Mouse (Mus musculus) megakaryocyte, embryonic 14.5 days (primary cell): ENCODE results near the gene Entpd1. TPM values are rescaled to one million over a fixed set of nuclear protein-coding genes. Genes with fewer than 3 reads are reported as not detected.

ENCODE experiments used
- H3K27me3 ChIP-seq: replicated peaks from 2 replicates; pipeline ENCODE3; 2012; ENCODE audit warnings: inconsistent platforms
- H3K36me3 ChIP-seq: replicated peaks from 2 replicates; pipeline ENCODE3; 2012; ENCODE audit warnings: low read length, inconsistent platforms, mixed read lengths
- H3K4me1 ChIP-seq: 2 replicates; pipeline ENCODE4 v1.6.1; 2012; ENCODE audit warnings: inconsistent platforms
- H3K4me3 ChIP-seq: replicated peaks from 2 replicates; pipeline ENCODE3; 2012; ENCODE audit warnings: moderate library complexity, mild to moderate bottlenecking, inconsistent platforms
- H3K9me3 ChIP-seq: 2 replicates; pipeline ENCODE4 v1.6.1; 2012; ENCODE audit warnings: inconsistent platforms
- FLI1 ChIP-seq: IDR thresholded peaks from 2 replicates; pipeline ENCODE4 v1.6.1; 2012; ENCODE audit warnings: low read length, inconsistent platforms, mixed read lengths
- GATA1 ChIP-seq: IDR thresholded peaks from 3 replicates; pipeline ENCODE4 v1.6.1; 2012; ENCODE audit warnings: mixed read lengths, low read length, inconsistent platforms, borderline replicate concordance
- polyA plus RNA-seq: library from polyadenylated mRNA; stranded (reverse); fragments of >175 nt; gene quantifications from 2 replicates; pipeline ENCODE4 v1.2.3, GENCODE M21; 2012; ENCODE audit warnings: low replicate concordance; ENCODE audit not compliant: insufficient read depth

Gene Entpd1
- polyA plus RNA-seq, 1 experiment, result 1.9 TPM

DNA sequence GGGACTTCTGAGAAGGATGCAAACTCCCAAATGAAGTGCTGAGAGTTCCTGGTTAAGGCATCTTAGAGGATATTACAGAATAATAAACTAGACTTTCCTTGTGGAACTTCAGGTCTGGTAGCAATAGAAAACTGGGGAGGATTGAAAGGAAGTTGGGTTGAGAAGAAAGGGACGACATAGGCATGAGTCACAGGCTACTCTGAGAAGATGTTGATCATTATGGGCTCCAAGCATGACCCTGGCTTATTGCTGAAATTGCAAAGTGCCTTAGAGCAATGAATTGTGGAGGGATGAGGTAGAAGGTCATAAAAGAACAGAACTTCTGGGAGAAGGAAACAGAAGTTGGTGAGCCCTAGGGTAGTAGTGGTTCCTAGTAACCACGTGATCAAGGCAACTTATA lies 28.6 kb downstream of the Entpd1 start:
- H3K9me3 ChIP-seq, result no peaks in the 10 kb centered on the region
- H3K4me3 ChIP-seq, result no peak overlapping the region
- no peaks in the 10 kb centered on the region for H3K36me3 ChIP-seq
- peaks cover 36% of the 10 kb centered on the region for H3K4me1 ChIP-seq
- H3K27me3 ChIP-seq, result no peaks in the 10 kb centered on the region
- no peak for TF ChIP-seq GATA1
- TF ChIP-seq FLI1, result no peak

DNA sequence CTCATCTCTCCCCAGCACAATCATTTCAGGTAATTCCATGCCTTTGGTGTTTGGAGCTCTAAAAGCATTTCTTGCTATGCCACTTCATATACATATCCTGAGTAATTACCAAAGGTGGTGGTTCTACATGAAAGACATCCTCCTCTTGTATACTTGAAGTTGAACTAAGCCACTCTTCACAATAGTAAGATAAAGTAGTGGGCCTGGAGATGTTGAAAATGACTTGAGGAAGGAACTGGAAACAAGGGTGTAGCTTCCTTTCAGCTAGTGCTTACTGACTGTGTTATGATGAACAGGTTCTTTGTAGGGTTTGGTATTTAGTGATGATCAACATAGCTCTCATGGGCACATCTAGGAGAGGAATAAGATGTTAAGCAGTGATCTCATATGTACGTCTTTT lies 31.7 kb downstream of the Entpd1 start:
- Histone ChIP-seq H3K4me1 (peaks cover 44% of the 10 kb centered on the region), H3K4me3 (no peak overlapping the region), H3K27me3 (no peaks in the 10 kb centered on the region), H3K36me3 (no peaks in the 10 kb centered on the region), H3K9me3 (no peaks in the 10 kb centered on the region)
- TF ChIP-seq GATA1 (no peak), FLI1 (no peak)

DNA sequence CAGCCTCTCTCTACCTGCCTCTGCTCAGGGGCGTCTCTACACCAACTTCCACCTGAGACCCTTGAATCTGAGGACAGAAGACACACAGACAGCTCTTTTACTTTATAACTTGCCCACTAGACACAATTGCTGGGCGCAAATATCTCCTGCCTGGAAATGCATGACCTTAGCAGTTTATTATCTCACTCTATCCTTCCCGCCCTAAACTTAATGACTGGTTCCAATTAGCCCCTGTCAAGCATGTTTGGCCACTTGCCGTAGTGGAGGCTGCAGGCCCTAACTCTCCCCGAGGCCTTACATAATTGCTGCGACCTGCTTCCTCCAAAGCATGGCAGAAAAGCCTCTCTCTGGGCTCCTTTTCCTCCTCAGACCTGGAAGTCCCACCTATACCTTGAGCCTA lies 34.2 kb downstream of the Entpd1 start:
- Histone ChIP-seq H3K4me3 (no peak overlapping the region), H3K4me1 (peaks cover 57% of the 10 kb centered on the region), H3K9me3 (no peaks in the 10 kb centered on the region), H3K36me3 (no peaks in the 10 kb centered on the region), H3K27me3 (no peaks in the 10 kb centered on the region)
- TF ChIP-seq FLI1 (no peak), GATA1 (no peak)

DNA sequence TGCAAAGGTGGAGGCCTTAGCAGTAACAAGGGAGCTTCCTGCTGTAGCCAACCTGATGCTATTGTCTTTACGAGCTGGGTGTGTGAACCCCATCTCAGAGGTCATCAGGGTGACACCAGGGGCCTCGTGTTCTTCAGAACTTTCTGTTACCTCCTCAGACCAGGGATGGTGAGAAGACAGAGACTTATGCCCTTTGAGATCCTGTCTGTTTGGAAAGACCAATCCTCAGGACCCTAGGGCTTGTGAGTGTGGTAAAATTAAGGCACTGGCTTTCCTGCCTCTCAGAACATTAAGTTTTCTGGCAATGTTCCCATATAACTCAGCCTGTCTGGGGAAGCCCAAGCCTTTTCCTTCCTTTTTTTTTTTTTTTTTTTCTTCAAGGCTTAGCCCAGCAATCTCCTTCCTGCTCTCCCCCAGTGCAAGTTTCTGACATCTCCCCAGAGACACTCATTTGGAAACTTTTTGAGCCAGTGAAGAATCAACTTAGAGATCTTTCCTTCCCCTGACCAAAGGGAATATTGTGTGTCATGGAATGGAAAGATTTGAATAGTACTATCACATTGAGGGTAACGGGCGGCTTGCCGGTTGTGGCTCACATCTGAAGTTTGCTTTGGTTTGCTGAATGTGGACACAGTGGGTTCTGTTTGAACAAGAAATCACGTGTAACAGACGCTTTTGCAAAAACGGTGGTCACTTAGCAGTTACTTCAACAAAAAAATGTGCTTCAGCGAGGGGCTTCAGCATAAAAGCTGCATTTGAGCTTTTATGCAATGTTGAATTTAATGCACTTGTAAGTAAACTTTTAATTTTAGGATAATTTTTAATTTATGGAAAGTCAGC lies 35.4 kb downstream of the Entpd1 start:
- Histone ChIP-seq H3K4me1 (peaks cover 64% of the 10 kb centered on the region), H3K9me3 (no peaks in the 10 kb centered on the region), H3K27me3 (no peaks in the 10 kb centered on the region), H3K4me3 (no peak overlapping the region), H3K36me3 (no peaks in the 10 kb centered on the region)
- TF ChIP-seq FLI1 (no peak), GATA1 (no peak)

DNA sequence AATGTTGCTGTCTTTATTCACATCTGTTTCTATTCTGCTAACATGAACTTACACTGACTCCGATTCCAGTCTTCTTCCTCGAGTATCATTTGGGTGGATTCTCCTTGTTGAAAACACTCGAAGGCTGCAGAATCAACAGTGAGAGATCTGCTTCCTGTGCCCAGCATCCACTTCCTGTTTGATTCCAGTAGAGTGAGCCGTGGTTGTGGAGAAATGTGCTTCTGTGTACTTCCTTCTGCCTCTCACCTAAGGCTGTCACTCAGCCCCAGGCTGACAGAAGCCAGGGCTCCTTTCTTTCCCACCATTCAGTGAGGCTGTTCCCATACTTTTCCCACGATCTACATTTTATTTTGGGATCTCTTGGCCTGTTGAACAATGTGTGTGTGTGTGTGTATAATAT lies 37.9 kb downstream of the Entpd1 start:
- Histone ChIP-seq H3K27me3 (no peaks in the 10 kb centered on the region), H3K9me3 (no peaks in the 10 kb centered on the region), H3K36me3 (no peaks in the 10 kb centered on the region), H3K4me1 (peaks cover 72% of the 10 kb centered on the region), H3K4me3 (peak overlapping the region; percentile 75)
- TF ChIP-seq FLI1 (no peak), GATA1 (no peak)

DNA sequence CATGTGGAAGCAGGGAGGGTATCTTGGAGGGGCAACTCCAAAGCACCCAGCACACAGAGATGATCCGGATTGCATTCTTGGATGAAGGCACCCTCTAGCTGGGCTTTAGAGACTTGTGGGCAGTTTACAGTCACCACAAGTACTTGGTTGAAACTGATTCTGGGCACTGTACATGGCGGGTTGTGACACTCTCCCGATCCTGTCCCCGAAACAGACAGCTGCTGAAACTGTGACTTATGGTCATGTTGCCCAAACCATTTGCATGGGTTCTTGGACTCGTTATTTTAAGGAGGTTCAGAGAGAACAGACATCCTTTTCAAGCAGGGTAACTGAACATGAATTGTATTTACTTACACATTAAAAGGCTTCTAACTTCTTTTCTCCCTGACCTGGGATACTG lies 44.0 kb downstream of the Entpd1 start:
- Histone ChIP-seq H3K4me1 (peaks cover 47% of the 10 kb centered on the region), H3K4me3 (no peak overlapping the region), H3K27me3 (peaks cover 2% of the 10 kb centered on the region), H3K9me3 (no peaks in the 10 kb centered on the region), H3K36me3 (no peaks in the 10 kb centered on the region)
- TF ChIP-seq FLI1, result no peak
- TF ChIP-seq GATA1, result no peak

DNA sequence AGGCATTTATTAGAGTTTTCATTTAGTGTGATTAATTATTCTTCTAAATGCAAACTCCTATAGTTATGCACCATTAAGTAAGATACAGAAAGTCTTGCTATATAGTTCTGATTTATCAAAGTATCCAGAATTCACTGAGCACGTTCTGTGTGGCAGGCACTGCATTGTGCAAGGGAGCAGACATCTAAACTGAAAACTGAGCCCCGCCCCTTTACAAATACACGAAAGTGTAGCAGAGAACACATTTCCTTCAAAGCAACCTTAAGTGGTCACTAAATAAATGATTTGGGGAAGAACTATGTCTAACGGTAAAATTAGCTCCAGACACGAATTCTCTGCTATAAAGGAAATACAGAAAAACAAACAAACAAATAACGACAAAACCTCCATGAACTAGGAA lies 46.1 kb downstream of the Entpd1 start:
- H3K27me3 ChIP-seq, result peaks cover 2% of the 10 kb centered on the region
- H3K36me3 ChIP-seq, result no peaks in the 10 kb centered on the region
- no peaks in the 10 kb centered on the region for H3K9me3 ChIP-seq
- peaks cover 49% of the 10 kb centered on the region for H3K4me1 ChIP-seq
- no peak overlapping the region for H3K4me3 ChIP-seq
- TF ChIP-seq FLI1, result no peak

DNA sequence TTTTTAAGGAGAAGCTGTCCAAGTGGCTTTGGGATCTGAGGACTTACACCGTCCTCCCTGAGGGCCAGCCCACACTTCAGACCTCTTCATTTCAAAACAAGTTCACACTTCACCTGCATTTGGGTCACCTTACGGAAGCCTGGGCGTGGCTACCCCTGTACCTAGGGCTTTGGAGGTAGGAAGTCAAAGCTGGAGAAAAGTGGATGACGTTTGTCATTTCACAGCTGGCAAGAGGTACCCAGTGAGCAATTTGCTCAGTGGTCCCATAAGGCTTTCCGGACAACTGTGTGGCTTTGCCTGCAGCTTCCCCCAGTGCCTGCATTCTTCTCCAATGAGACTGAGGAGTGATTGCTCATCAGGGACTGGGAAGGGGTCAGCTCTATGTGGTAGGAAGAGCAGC lies 46.8 kb downstream of the Entpd1 start:
- TF ChIP-seq FLI1 (no peak), GATA1 (no peak)
- Histone ChIP-seq H3K9me3 (no peaks in the 10 kb centered on the region), H3K4me1 (peaks cover 53% of the 10 kb centered on the region), H3K27me3 (peaks cover 2% of the 10 kb centered on the region), H3K4me3 (peak overlapping the region; percentile 71), H3K36me3 (no peaks in the 10 kb centered on the region)

DNA sequence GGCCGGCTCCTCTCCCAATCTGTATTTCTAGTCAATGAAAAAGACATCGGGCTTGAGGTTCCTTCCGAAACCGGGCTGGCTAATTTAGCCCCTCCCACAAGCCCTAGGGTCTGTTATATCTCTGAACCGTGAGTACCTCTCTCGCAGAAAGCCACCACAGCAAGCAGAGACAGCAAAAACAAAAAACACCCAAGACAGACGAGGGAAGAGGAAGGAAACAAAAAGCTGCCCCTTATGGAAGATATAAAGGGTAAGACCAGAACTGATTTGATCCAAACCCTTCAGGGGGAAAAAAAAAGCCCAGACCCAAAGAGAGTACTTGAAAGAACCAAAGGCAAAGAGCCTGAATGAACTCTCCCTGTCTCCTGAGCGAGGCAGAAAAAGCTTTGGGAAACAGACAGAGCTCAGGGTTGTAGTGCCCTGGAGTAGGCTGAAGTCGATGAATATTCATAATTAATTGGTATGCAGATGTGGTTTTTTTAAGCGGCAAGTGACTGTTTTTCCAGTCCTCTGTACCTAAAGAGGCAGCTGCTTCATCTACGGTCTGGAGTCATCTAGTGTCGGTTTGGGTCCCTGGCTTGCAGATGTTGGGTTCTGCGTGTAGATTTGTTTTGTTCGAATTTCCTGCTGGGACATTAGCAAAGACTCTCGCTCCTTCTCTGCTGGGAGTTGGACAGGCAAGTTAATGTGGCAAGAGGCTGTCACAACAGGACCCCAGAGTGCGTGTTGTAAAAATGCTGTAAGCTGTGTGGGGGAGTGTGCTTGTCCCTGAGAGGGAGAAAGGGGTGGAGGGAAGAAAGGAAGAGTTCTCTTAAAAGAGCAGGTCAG lies 47.7 kb downstream of the Entpd1 start:
- Histone ChIP-seq H3K9me3 (no peaks in the 10 kb centered on the region), H3K4me3 (peak overlapping the region; percentile 90), H3K4me1 (peaks cover 47% of the 10 kb centered on the region), H3K27me3 (peaks cover 2% of the 10 kb centered on the region), H3K36me3 (no peaks in the 10 kb centered on the region)
- no peak for TF ChIP-seq FLI1

DNA sequence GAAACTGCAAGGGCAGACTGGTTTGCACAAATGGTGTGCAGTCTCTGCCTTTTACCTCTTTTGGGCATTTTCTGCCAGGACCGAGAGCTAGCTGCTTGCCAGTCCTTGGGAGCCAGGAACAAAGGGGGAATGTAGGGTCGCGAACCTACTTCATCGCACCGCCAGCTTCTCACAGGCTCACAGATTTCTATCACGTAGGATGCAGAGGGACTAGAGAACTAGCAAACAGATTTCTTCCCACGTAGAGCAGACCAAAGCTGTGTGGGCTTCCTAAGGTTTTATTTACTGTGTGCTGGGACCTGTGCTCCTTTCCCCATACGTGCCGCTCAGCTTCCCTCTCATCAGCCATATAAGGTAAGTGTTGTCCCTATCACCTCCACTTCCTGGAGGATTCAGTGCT lies 48.3 kb downstream of the Entpd1 start:
- Histone ChIP-seq H3K36me3 (no peaks in the 10 kb centered on the region), H3K4me1 (peaks cover 47% of the 10 kb centered on the region), H3K27me3 (peaks cover 2% of the 10 kb centered on the region), H3K4me3 (peak overlapping the region; percentile 90), H3K9me3 (no peaks in the 10 kb centered on the region)
- TF ChIP-seq GATA1, result no peak
- no peak for TF ChIP-seq FLI1
